Mouse (Mus musculus): ENCODE results near the gene Gm16223. TPM values are rescaled to one million over a fixed set of nuclear protein-coding genes. Genes with fewer than 3 reads are reported as not detected.

Gm16223 gene
- polyA plus RNA-seq, 1 experiment from 2014 or later: not detected

- no peaks in the 10 kb centered on the region for H3K4me1 ChIP-seq
- 63% methylated on average over 2 of the region's 2 CpGs for WGBS (ENCODE audit: insufficient replicate concordance)
- H3K27me3 ChIP-seq (replicated peaks): no peaks in the 10 kb centered on the region
- H3K9ac ChIP-seq: no peak overlapping the region
- H3K9me3 ChIP-seq (replicated peaks): no peaks in the 10 kb centered on the region
- H3K4me2 ChIP-seq: no peak overlapping the region
- H3K4me3 ChIP-seq: no peak overlapping the region
- no peaks in the 10 kb centered on the region for H3K36me3 ChIP-seq
- no peak for ATAC-seq
- H3K27ac ChIP-seq: no peak overlapping the region
These were observed 97.0 kb downstream of the Gm16223 start for GRCm38 (mm10) chr5:42164731-42165130.

GRCm38 (mm10) chr5:42166311-42166710 lies 98.6 kb downstream of the Gm16223 start:
- Histone ChIP-seq H3K27me3 (replicated peaks) (no peaks in the 10 kb centered on the region), H3K4me1 (no peaks in the 10 kb centered on the region), H3K9me3 (replicated peaks) (no peaks in the 10 kb centered on the region), H3K9ac (no peak overlapping the region), H3K4me3 (no peak overlapping the region), H3K27ac (no peak overlapping the region), H3K4me2 (no peak overlapping the region), H3K36me3 (no peaks in the 10 kb centered on the region)
- 36% methylated on average over 1 of the region's 1 CpGs for WGBS (ENCODE audit: insufficient replicate concordance)
- ATAC-seq: no peak

- H3K4me1 ChIP-seq: no peaks in the 10 kb centered on the region
- no peak for ATAC-seq
- no peak overlapping the region for H3K27ac ChIP-seq
- no peaks in the 10 kb centered on the region for H3K9me3 ChIP-seq (replicated peaks)
- no peak overlapping the region for H3K4me2 ChIP-seq
- H3K36me3 ChIP-seq: no peaks in the 10 kb centered on the region
- no peak overlapping the region for H3K9ac ChIP-seq
- H3K27me3 ChIP-seq (replicated peaks): no peaks in the 10 kb centered on the region
- 81% methylated on average over 3 of the region's 3 CpGs for WGBS (ENCODE audit: insufficient replicate concordance)
- H3K4me3 ChIP-seq: no peak overlapping the region
These were observed 100.3 kb downstream of the Gm16223 start for GRCm38 (mm10) chr5:42168071-42168470.

- Histone ChIP-seq H3K27me3 (replicated peaks) (no peaks in the 10 kb centered on the region), H3K9me3 (replicated peaks) (no peaks in the 10 kb centered on the region), H3K4me3 (no peak overlapping the region), H3K9ac (no peak overlapping the region), H3K27ac (no peak overlapping the region), H3K4me1 (no peaks in the 10 kb centered on the region), H3K4me2 (no peak overlapping the region), H3K36me3 (no peaks in the 10 kb centered on the region)
- 58% methylated on average over 5 of the region's 5 CpGs for WGBS (ENCODE audit: insufficient replicate concordance)
- ATAC-seq: no peak
These were observed 101.0 kb downstream of the Gm16223 start for GRCm38 (mm10) chr5:42168785-42169184.

GRCm38 (mm10) chr5:42174109-42174508 lies 106.3 kb downstream of the Gm16223 start:
- Histone ChIP-seq H3K27me3 (replicated peaks) (no peaks in the 10 kb centered on the region), H3K36me3 (no peaks in the 10 kb centered on the region), H3K4me2 (no peak overlapping the region), H3K9me3 (replicated peaks) (no peaks in the 10 kb centered on the region), H3K27ac (no peak overlapping the region), H3K4me3 (no peak overlapping the region), H3K4me1 (no peaks in the 10 kb centered on the region), H3K9ac (no peak overlapping the region)
- 38% methylated on average over 2 of the region's 2 CpGs for WGBS (ENCODE audit: insufficient replicate concordance)
- no peak for ATAC-seq

GRCm38 (mm10) chr5:42175424-42175823 lies 107.7 kb downstream of the Gm16223 start:
- ATAC-seq: no peak
- Histone ChIP-seq H3K4me3 (no peak overlapping the region), H3K4me2 (no peak overlapping the region), H3K9me3 (replicated peaks) (no peaks in the 10 kb centered on the region), H3K27ac (no peak overlapping the region), H3K4me1 (no peaks in the 10 kb centered on the region), H3K36me3 (no peaks in the 10 kb centered on the region), H3K27me3 (replicated peaks) (no peaks in the 10 kb centered on the region), H3K9ac (no peak overlapping the region)
- WGBS (ENCODE audit: insufficient replicate concordance): 48% methylated on average over 2 of the region's 2 CpGs

GRCm38 (mm10) chr5:42198493-42198892 lies 130.7 kb downstream of the Gm16223 start:
- no peak overlapping the region for H3K27ac ChIP-seq
- no peak overlapping the region for H3K4me3 ChIP-seq
- no peak for ATAC-seq
- no peaks in the 10 kb centered on the region for H3K9me3 ChIP-seq (replicated peaks)
- H3K27me3 ChIP-seq (replicated peaks): no peaks in the 10 kb centered on the region
- no peaks in the 10 kb centered on the region for H3K36me3 ChIP-seq
- WGBS (ENCODE audit: insufficient replicate concordance): 56% methylated on average over 3 of the region's 3 CpGs
- no peak overlapping the region for H3K4me2 ChIP-seq
- no peak overlapping the region for H3K9ac ChIP-seq
- H3K4me1 ChIP-seq: no peaks in the 10 kb centered on the region

- H3K27ac ChIP-seq: no peak overlapping the region
- no peaks in the 10 kb centered on the region for H3K4me1 ChIP-seq
- no peaks in the 10 kb centered on the region for H3K9me3 ChIP-seq (replicated peaks)
- no peaks in the 10 kb centered on the region for H3K27me3 ChIP-seq (replicated peaks)
- ATAC-seq: no peak
- H3K9ac ChIP-seq: no peak overlapping the region
- H3K36me3 ChIP-seq: no peaks in the 10 kb centered on the region
- no peak overlapping the region for H3K4me2 ChIP-seq
- H3K4me3 ChIP-seq: no peak overlapping the region
- WGBS (ENCODE audit: insufficient replicate concordance): 75% methylated on average over 3 of the region's 3 CpGs
These were observed 139.8 kb downstream of the Gm16223 start for GRCm38 (mm10) chr5:42207456-42208122.

- H3K27me3 ChIP-seq (replicated peaks): no peaks in the 10 kb centered on the region
- no peaks in the 10 kb centered on the region for H3K4me1 ChIP-seq
- WGBS (ENCODE audit: insufficient replicate concordance): 56% methylated on average over 4 of the region's 4 CpGs
- H3K4me3 ChIP-seq: no peak overlapping the region
- H3K27ac ChIP-seq: no peak overlapping the region
- H3K4me2 ChIP-seq: no peak overlapping the region
- H3K36me3 ChIP-seq: no peaks in the 10 kb centered on the region
- no peak for ATAC-seq
- no peak overlapping the region for H3K9ac ChIP-seq
- H3K9me3 ChIP-seq (replicated peaks): no peaks in the 10 kb centered on the region
These were observed 144.0 kb downstream of the Gm16223 start for GRCm38 (mm10) chr5:42211554-42212338.

GRCm38 (mm10) chr5:42212353-42212752 lies 144.6 kb downstream of the Gm16223 start:
- 58% methylated on average over 4 of the region's 4 CpGs for WGBS (ENCODE audit: insufficient replicate concordance)
- no peaks in the 10 kb centered on the region for H3K9me3 ChIP-seq (replicated peaks)
- no peaks in the 10 kb centered on the region for H3K4me1 ChIP-seq
- H3K27ac ChIP-seq: no peak overlapping the region
- H3K27me3 ChIP-seq (replicated peaks): no peaks in the 10 kb centered on the region
- H3K4me3 ChIP-seq: no peak overlapping the region
- H3K4me2 ChIP-seq: no peak overlapping the region
- no peaks in the 10 kb centered on the region for H3K36me3 ChIP-seq
- no peak for ATAC-seq
- H3K9ac ChIP-seq: no peak overlapping the region

GRCm38 (mm10) chr5:42224840-42225239 lies 157.1 kb downstream of the Gm16223 start:
- Histone ChIP-seq H3K9ac (no peak overlapping the region), H3K9me3 (replicated peaks) (no peaks in the 10 kb centered on the region), H3K4me2 (no peak overlapping the region), H3K4me3 (no peak overlapping the region), H3K27ac (no peak overlapping the region), H3K27me3 (replicated peaks) (no peaks in the 10 kb centered on the region), H3K36me3 (no peaks in the 10 kb centered on the region), H3K4me1 (no peaks in the 10 kb centered on the region)
- 55% methylated on average over 1 of the region's 1 CpGs for WGBS (ENCODE audit: insufficient replicate concordance)
- ATAC-seq: no peak

- no peak overlapping the region for H3K4me2 ChIP-seq
- H3K4me3 ChIP-seq: no peak overlapping the region
- H3K4me1 ChIP-seq: no peaks in the 10 kb centered on the region
- WGBS (ENCODE audit: insufficient replicate concordance): 50% methylated on average over 2 of the region's 2 CpGs
- no peaks in the 10 kb centered on the region for H3K27me3 ChIP-seq (replicated peaks)
- H3K9ac ChIP-seq: no peak overlapping the region
- no peak for ATAC-seq
- no peaks in the 10 kb centered on the region for H3K36me3 ChIP-seq
- no peaks in the 10 kb centered on the region for H3K9me3 ChIP-seq (replicated peaks)
- H3K27ac ChIP-seq: no peak overlapping the region
These were observed 160.9 kb downstream of the Gm16223 start for GRCm38 (mm10) chr5:42228631-42229030.
